Mouse (Mus musculus): ENCODE measurements at regions not wholly inside any gene's neighbourhood (a gene's known extent, or its start where the extent isn't known, plus 50 kb on each side); places are given as distances from the start of the nearest gene placed in this dataset.

DNA sequence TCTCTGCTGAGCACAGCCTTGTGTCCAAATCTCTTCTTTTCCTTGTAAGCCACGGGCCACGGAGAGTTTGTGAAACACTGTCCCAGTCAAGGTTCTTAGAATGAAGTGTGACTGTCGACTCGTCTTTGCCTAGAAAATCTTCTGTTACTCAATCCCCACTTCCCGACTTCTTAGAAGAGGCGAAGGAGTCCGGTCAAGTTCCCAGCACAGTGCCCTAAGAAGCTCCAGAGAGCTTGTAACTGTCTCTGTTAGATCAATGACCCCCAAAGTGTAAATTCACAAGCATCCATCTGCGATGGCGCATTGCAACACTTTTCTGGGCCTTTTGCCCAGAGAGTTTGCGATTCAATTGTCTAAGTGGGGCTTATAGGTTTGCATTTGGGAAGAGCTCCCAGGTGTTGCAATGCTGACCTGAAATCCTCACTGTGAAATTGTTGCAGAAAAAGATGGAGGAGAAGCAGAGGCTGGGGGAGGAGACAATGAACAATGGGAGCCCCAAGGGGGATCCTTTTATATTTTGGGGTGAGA is 54.9 kb upstream of the Ppp2r3a start:
- TF ChIP-seq CTCF (IDR thresholded peaks at IDR 0.05; ENCODE audit: borderline replicate concordance, insufficient read depth, low read depth, low read length) = no peak
- no peak for TF ChIP-seq POLR2A (IDR thresholded peaks at IDR 0.05; ENCODE audit: borderline replicate concordance, insufficient read depth, low read length)

Measured in cerebellum, adult 2 months (tissue).